Mouse (Mus musculus) heart, embryonic 15.5 days (tissue): ENCODE data around the gene Trarg1. TPM values are rescaled to one million over a fixed set of nuclear protein-coding genes. Genes with fewer than 3 reads are reported as not detected.
A peak's percentile ranks its signal among the peaks of the same experiment; 100 is the strongest.

Experiments used
- ATAC-seq: fragments of 200-750 bp; cut with Nextera tagmentation; replicated peaks from 2 replicates; pipeline ENCODE4 v1.8.0; 2017; ENCODE audit warnings: low read depth, moderate TSS enrichment; ENCODE audit not compliant: insufficient number of reproducible peaks, insufficient read depth, low FRiP score
- H3K27ac ChIP-seq: fragments of 300-500 bp; sonication (generic); 2 replicates; pipeline ENCODE4 v1.5.1; 2015; ENCODE audit warnings: mild to moderate bottlenecking, inconsistent platforms
- H3K27me3 ChIP-seq: fragments of 300-500 bp; sonication (generic); 2 replicates; pipeline ENCODE4 v1.6.1; 2015; ENCODE audit warnings: inconsistent platforms
- H3K36me3 ChIP-seq: fragments of 300-500 bp; sonication (generic); 2 replicates; pipeline ENCODE4 v1.6.1; 2015; ENCODE audit warnings: mild to moderate bottlenecking, inconsistent platforms
- H3K4me1 ChIP-seq: fragments of 300-500 bp; sonication (generic); replicated peaks from 2 replicates; pipeline ENCODE4 v1.6.1; 2015; ENCODE audit warnings: inconsistent platforms
- H3K4me2 ChIP-seq: fragments of 300-500 bp; sonication (generic); 2 replicates; pipeline ENCODE4 v1.6.1; 2015; ENCODE audit warnings: inconsistent platforms, mild to moderate bottlenecking, moderate library complexity
- H3K4me3 ChIP-seq: fragments of 300-500 bp; sonication (generic); 2 replicates; pipeline ENCODE4 v1.5.1; 2015; ENCODE audit warnings: mild to moderate bottlenecking, inconsistent platforms
- H3K9ac ChIP-seq: fragments of 300-500 bp; sonication (generic); 2 replicates; pipeline ENCODE4 v1.6.1; 2015; ENCODE audit warnings: mild to moderate bottlenecking, inconsistent platforms
- H3K9me3 ChIP-seq: fragments of 300-500 bp; sonication (generic); replicated peaks from 2 replicates; pipeline ENCODE4 v1.6.1; 2016; ENCODE audit warnings: inconsistent platforms
- WGBS: fragments of 180-500 bp; shearing (Covaris S2); methylation state at CpG from one replicate; pipeline ENCODE4 v1.1.7; 2015; ENCODE audit warnings: mixed read lengths; 5-methylcytosine and 5-hydroxymethylcytosine counted together
- polyA plus RNA-seq: library from polyadenylated mRNA; unstranded; fragments of >200 nt; fragmentation: Nextera tagmentation; extraction: Ambion mirVana; gene quantifications from 2 replicates; pipeline ENCODE4 v1.2.1, GENCODE M21; 2015

Gene Trarg1
- polyA plus RNA-seq, 1 experiment from 2014 or later = 0.24 TPM

DNA sequence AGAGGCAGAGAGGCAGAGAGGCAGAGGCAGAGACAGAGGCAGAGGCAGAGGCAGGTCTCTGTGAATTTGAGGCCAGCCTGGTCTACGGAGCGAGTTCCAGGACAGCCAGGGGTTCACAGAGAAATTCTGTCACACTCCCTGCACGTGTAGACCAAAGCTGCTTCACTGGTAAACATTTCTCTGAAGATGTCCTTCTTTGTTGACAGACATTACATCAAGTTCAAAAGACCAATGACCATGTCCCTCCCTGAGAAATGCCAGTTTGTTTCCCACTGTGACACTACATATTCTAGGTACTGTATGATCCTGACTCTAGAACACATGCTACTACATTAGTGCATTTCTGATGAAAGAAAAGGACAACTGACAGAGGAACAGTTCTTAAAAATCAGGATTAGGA, 51.0 kb downstream of the Trarg1 start:
- no peak for ATAC-seq

DNA sequence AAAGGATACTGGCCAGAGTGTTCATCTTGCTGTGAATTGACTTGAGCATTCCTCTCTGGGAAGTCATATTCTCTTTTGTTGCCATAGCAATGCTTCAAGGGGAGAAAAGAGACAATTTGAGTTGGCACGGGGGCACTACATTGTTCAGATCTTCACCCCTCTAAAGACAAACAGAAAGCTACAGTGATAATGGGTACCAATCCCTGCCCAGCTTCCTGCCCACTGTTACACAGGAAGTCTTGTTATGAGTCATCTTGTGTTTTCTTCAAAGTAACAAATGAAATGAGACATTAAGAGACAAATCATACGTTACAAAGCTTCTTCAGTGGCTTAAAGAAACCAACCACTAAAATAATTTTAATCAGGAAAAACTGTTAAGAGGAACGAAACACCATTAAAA, 55.0 kb downstream of the Trarg1 start:
- ATAC-seq = no peak
- Histone ChIP-seq H3K27me3 (no peaks in the 10 kb centered on the region), H3K27ac (no peak overlapping the region), H3K4me1 (0 out of 2 replicates have a peak, but pooled peaks cover 2% of the 10 kb centered on the region), H3K9ac (no peak overlapping the region), H3K4me2 (no peak overlapping the region), H3K9me3 (no peaks in the 10 kb centered on the region), H3K36me3 (peaks cover 48% of the 10 kb centered on the region), H3K4me3 (no peak overlapping the region)
- 82% methylated on average over 3 of the region's 3 CpGs for WGBS

More for the DNA sequence above, 51.0 kb downstream of the Trarg1 start:
- Histone ChIP-seq H3K4me2 (no peak overlapping the region), H3K27ac (no peak overlapping the region), H3K9me3 (no peaks in the 10 kb centered on the region), H3K9ac (no peak overlapping the region), H3K4me1 (0 out of 2 replicates have a peak, but pooled peaks cover 2% of the 10 kb centered on the region), H3K4me3 (no peak overlapping the region), H3K27me3 (no peaks in the 10 kb centered on the region), H3K36me3 (peaks cover 58% of the 10 kb centered on the region)
- 75% methylated on average over 3 of the region's 3 CpGs for WGBS

DNA sequence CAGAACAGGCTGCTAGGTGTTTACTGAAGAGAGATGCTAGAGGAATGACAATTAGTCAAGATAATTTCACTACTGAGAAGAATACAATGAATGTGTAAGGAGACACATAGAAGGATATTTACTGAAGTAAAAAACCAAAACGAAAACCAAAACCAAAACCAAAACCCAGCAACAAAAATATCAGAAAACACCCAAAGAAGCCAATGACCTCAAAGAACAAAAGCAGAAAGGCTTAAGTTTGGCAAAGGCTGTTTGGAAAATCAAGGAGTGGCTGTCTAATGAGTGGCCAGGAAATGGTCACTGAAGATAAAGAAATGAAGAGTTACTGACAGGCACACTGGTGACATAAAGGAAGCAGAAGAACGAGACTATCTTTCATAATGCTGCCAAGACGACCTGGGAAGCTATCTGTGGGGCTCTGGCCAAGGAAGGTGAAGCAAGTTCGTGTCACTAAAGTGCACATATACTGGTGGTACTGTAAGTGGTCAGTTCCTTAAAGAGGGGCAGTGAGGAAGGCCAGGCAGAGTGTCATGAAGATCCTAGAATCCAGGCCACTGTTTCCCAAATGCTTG, 56.2 kb downstream of the Trarg1 start:
- no peak for ATAC-seq
- H3K36me3 ChIP-seq = peaks cover 43% of the 10 kb centered on the region

DNA sequence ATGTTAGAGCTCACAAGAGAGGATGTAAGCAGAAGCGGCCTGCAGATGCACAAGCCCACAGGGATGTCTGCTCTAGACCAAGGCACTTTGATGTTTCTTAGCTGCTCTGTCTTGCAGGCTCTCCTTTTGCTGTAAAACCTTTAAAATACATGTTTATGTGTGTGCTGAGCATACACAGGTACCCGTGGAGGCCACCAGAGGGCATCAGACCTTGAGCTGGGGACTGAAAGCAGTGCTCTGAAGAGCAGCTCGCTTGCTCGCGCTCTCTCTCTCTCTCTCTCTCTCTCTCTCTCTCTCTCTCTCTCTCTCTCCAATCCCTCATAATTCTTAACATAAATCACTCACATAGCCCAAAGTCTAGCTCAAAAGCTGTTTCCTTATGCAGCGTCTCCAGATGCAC, 59.5 kb downstream of the Trarg1 start:
- WGBS = 75% methylated on average over 6 of the region's 6 CpGs
- Histone ChIP-seq H3K4me3 (no peak overlapping the region), H3K9me3 (no peaks in the 10 kb centered on the region), H3K36me3 (peaks cover 30% of the 10 kb centered on the region), H3K4me1 (0 out of 2 replicates have a peak, but pooled peaks cover 2% of the 10 kb centered on the region), H3K27ac (no peak overlapping the region), H3K4me2 (no peak overlapping the region), H3K27me3 (no peaks in the 10 kb centered on the region), H3K9ac (no peak overlapping the region)
- ATAC-seq = no peak

More for the DNA sequence above, 56.2 kb downstream of the Trarg1 start:
- Histone ChIP-seq H3K27ac (peak overlapping the region; percentile 42; the same call in 1 of the 2 replicates), H3K27me3 (no peaks in the 10 kb centered on the region), H3K4me3 (no peak overlapping the region), H3K4me2 (no peak overlapping the region), H3K4me1 (0 out of 2 replicates have a peak, but pooled peaks cover 2% of the 10 kb centered on the region), H3K9ac (no peak overlapping the region), H3K9me3 (no peaks in the 10 kb centered on the region)
- WGBS = 59% methylated on average over 4 of the region's 4 CpGs

DNA sequence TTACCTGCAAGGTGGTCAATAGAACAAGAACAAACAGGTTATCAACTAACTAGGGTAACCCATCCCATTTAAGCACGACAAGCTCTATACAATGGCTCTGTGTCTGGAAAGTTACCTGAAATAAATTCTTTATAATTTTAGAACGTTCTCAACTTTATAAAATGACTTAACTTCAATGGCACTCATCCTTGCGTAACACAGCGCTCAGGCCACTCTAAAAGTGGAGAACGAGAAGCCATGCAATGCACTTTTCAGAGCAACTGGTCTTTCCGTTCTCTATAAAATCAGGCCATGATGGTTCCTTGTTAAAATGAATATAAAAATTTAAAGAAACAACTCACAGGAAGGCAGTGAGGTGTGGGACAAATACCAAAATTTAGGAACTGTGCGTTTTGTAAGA, 62.9 kb downstream of the Trarg1 start:
- WGBS = 94% methylated on average over 7 of the region's 7 CpGs
- Histone ChIP-seq H3K27ac (no peak overlapping the region), H3K27me3 (no peaks in the 10 kb centered on the region), H3K36me3 (peaks cover 33% of the 10 kb centered on the region), H3K9ac (no peak overlapping the region), H3K4me1 (no peaks in the 10 kb centered on the region), H3K4me2 (no peak overlapping the region), H3K9me3 (no peaks in the 10 kb centered on the region), H3K4me3 (no peak overlapping the region)
- ATAC-seq = no peak

DNA sequence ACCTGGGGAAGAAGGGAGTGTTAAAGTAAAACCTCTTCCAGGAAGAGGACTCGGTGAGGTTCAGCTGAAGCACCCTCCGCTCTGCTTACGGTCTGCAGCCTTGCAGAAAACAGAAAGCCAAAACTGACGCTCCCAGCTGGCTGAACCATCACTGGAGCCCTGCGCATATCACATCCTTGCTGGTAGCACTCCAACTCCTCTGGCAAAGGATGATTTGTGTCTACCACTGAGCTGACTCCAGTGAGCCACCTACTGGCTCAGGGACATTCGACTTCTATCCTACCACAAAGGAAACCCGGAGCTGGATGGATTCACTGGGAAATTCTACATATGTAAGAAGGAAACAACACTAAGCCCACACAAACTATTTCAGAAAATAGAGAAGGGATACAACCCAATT, 64.9 kb downstream of the Trarg1 start:
- Histone ChIP-seq H3K27ac (no peak overlapping the region), H3K9ac (no peak overlapping the region), H3K36me3 (peaks cover 49% of the 10 kb centered on the region), H3K27me3 (no peaks in the 10 kb centered on the region), H3K4me1 (no peaks in the 10 kb centered on the region), H3K9me3 (no peaks in the 10 kb centered on the region), H3K4me2 (no peak overlapping the region), H3K4me3 (no peak overlapping the region)
- 55% methylated on average over 7 of the region's 7 CpGs for WGBS
- no peak; the same call in 1 of the 2 replicates for ATAC-seq

DNA sequence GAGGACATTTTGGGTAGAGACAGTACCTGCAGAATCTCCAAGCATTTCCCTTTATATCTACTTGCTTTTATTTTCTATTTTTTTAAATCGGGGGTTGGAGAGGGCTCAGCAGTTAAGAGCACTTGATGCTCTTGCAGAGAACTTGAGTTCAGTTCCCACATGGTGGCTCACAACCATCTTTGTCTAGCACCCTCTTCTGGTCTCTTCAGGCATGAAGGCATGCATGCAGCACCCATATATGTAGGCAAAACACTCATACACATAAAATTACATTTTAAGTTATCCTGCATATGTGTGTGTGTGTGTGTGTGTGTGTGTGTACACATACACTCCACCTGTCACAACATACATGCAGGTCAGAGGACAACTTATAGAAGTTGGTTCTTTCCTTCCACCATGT, 66.3 kb downstream of the Trarg1 start:
- no peak for ATAC-seq
- Histone ChIP-seq H3K27ac (no peak overlapping the region), H3K4me2 (no peak overlapping the region), H3K27me3 (no peaks in the 10 kb centered on the region), H3K4me3 (no peak overlapping the region), H3K9me3 (no peaks in the 10 kb centered on the region), H3K36me3 (peaks cover 59% of the 10 kb centered on the region), H3K4me1 (no peaks in the 10 kb centered on the region), H3K9ac (no peak overlapping the region)
- WGBS = 94% methylated on average over 1 of the region's 1 CpGs

Other genes starting within 250 kb of the Trarg1 start
- gene Abr, start 57.5 kb upstream of the Trarg1 start, polyA plus RNA-seq = 19.9 and 28.2 TPM in 2 replicates
- gene Bhlha9, start 7.3 kb upstream of the Trarg1 start, polyA plus RNA-seq = 0.10 and 0.34 TPM in 2 replicates
- 14.9 and 19.6 TPM in 2 replicates for gene Gosr1, start 83.8 kb downstream of the Trarg1 start, polyA plus RNA-seq
- gene Cpd, start 167.2 kb downstream of the Trarg1 start, polyA plus RNA-seq = 8.9 and 10.6 TPM in 2 replicates
- gene Tmigd1, start 222.4 kb downstream of the Trarg1 start, polyA plus RNA-seq = 0.13 TPM in 1 of 2 replicates, not detected in the other
- gene Blmh, start 245.0 kb downstream of the Trarg1 start, polyA plus RNA-seq = 88.3 and 103 TPM in 2 replicates